ENCODE assay signal across 16 mouse cellular contexts in genomic region chr12:68718946-68719345, GRCm38 (mm10).
"Had no signal": no experiment of that assay in that cellular context is flagged by ENCODE, and none has a peak within 500 bp of the region (broad histone marks: within the 10 kb centered on the region; RNA-seq: fewer than 3 reads in every experiment).

No protein-coding gene starts in this region.

- H3K9ac ChIP-seq: kidney, embryonic 15.5 days; limb, embryonic 13.5 days; liver, embryonic 14.5 days; midbrain, embryonic 15.5 days; neural tube, embryonic 13.5 days had no signal

- DNase-seq: kidney, postnatal 14 days; left cerebral cortex, postnatal 4 days; lung, adult 18-20 months; lung, postnatal 4 days; retina, postnatal 1 day; right cerebral cortex, postnatal 4 days; spleen, adult 18-20 months; thymus, adult 18-20 months; thymus, postnatal 25 days had no signal

- H3K4me3 ChIP-seq: kidney, embryonic 15.5 days; limb, embryonic 13.5 days; midbrain, embryonic 15.5 days; neural tube, embryonic 13.5 days had no signal

- H3K27me3 ChIP-seq: kidney, embryonic 15.5 days; limb, embryonic 13.5 days; midbrain, embryonic 15.5 days; neural tube, embryonic 13.5 days had no signal

- H3K9me3 ChIP-seq: kidney, embryonic 15.5 days; limb, embryonic 13.5 days; midbrain, embryonic 15.5 days; neural tube, embryonic 13.5 days had no signal

- ATAC-seq: lung, postnatal 0 days; midbrain, embryonic 15.5 days had no signal

- H3K4me2 ChIP-seq: kidney, embryonic 15.5 days; limb, embryonic 13.5 days; midbrain, embryonic 11.5 days; midbrain, embryonic 15.5 days; neural tube, embryonic 13.5 days had no signal

- H3K4me1 ChIP-seq: kidney, embryonic 15.5 days; limb, embryonic 13.5 days; midbrain, embryonic 15.5 days; neural tube, embryonic 13.5 days had no signal

- H3K27ac ChIP-seq: kidney, embryonic 15.5 days; limb, embryonic 13.5 days; liver, embryonic 14.5 days; midbrain, embryonic 15.5 days; neural tube, embryonic 13.5 days had no signal

- H3K36me3 ChIP-seq: kidney, embryonic 15.5 days; limb, embryonic 13.5 days; midbrain, embryonic 15.5 days; neural tube, embryonic 13.5 days had no signal
